Mouse (Mus musculus) hindbrain, postnatal 0 days (tissue): Measurements from ENCODE around the gene Cavin1. TPM values are rescaled to one million over a fixed set of nuclear protein-coding genes. Genes with fewer than 3 reads are reported as not detected.

Source experiments
- ATAC-seq: fragments of 200-750 bp; cut with Nextera tagmentation; 2 replicates; pipeline ENCODE4 v1.8.0; 2017; ENCODE audit warnings: mild to moderate bottlenecking, moderate TSS enrichment, moderate library complexity
- DNase-seq: peaks from one replicate; pipeline ENCODE4 v3.0.0-alpha.2; 2015; ENCODE audit warnings: low spot score
- H3K27ac ChIP-seq: fragments of 300-500 bp; sonication (generic); 2 replicates; pipeline ENCODE4 v1.5.1; 2014; ENCODE audit warnings: mild to moderate bottlenecking
- H3K27me3 ChIP-seq: fragments of 300-500 bp; sonication (generic); 2 replicates; pipeline ENCODE4 v1.6.1; 2014; ENCODE audit warnings: low read length, mixed read lengths; ENCODE audit not compliant: insufficient read depth
- H3K36me3 ChIP-seq: fragments of 300-500 bp; sonication (generic); 2 replicates; pipeline ENCODE4 v1.6.1; 2014; ENCODE audit warnings: low read length, mixed read lengths; ENCODE audit not compliant: insufficient read depth
- H3K4me1 ChIP-seq: fragments of 300-500 bp; sonication (generic); 2 replicates; pipeline ENCODE4 v1.6.1; 2014; ENCODE audit warnings: antibody characterized with exemption, low read length, mixed read lengths; ENCODE audit not compliant: insufficient read depth
- H3K4me2 ChIP-seq: fragments of 300-500 bp; sonication (generic); 2 replicates; pipeline ENCODE4 v1.6.1; 2014; ENCODE audit warnings: low read depth, mild to moderate bottlenecking, low read length, moderate library complexity, mixed read lengths
- H3K4me3 ChIP-seq: fragments of 300-500 bp; sonication (generic); 2 replicates; pipeline ENCODE4 v1.5.1; 2014; ENCODE audit warnings: low read length
- H3K9ac ChIP-seq: fragments of 300-500 bp; sonication (generic); replicated peaks from 2 replicates; pipeline ENCODE4 v1.6.1; 2014; ENCODE audit warnings: mild to moderate bottlenecking, low read length, moderate library complexity, mixed read lengths
- H3K9me3 ChIP-seq: fragments of 300-500 bp; sonication (generic); 2 replicates; pipeline ENCODE4 v1.6.1; 2016; ENCODE audit warnings: low read length, mixed read lengths
- CTCF ChIP-seq: IDR thresholded peaks from 2 replicates; pipeline ENCODE4 v1.5.1; 2016; ENCODE audit warnings: antibody characterized with exemption, control low read depth, low read depth
- WGBS: fragments of 180-500 bp; shearing (Covaris S2); extraction: QIAGEN DNeasy Blood & Tissue Kit; methylation state at CpG from one replicate; pipeline ENCODE4 v1.1.7; 2014; 5-methylcytosine and 5-hydroxymethylcytosine counted together
- polyA plus RNA-seq: library from polyadenylated mRNA; unstranded; fragments of >200 nt; fragmentation: Nextera tagmentation; extraction: Ambion mirVana; gene quantifications from 2 replicates; pipeline ENCODE4 v1.2.1, GENCODE M21; 2015
- total RNA-seq: library from RNA; depleted of rRNA; stranded (reverse); fragments of >200 nt; gene quantifications from 2 replicates; pipeline ENCODE4 v1.2.3, GENCODE M21; 2014

Cavin1 gene
- total and polyA plus RNA-seq, 2 experiments from 2014 or later = 19.7 to 50.2 TPM

DNA sequence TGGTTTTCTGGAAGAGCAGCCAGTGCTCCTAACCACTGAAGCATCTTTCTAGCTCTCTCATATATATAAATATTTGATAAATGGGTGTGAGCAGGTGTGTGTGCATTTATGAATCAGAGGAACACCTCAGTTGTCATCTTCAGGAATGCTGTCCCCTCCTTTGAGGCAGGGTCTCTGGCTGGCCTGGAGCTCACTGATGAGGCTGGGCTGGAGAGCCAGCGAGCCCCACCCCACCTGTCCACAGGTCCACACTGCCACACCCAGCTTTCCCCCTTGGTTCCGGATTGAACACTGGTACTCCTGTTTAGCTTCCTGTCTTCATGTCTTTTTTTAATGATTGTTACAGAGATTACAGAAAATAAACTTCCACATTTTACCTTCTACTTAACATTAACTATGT, 22.8 kb upstream of the Cavin1 start:
- Histone ChIP-seq H3K9me3 (no peaks in the 10 kb centered on the region), H3K36me3 (no peaks in the 10 kb centered on the region), H3K4me2 (no peak overlapping the region), H3K27ac (no peak overlapping the region), H3K27me3 (no peaks in the 10 kb centered on the region), H3K4me3 (no peak overlapping the region), H3K4me1 (no peaks in the 10 kb centered on the region), H3K9ac (no peak overlapping the region)
- 86% methylated on average over 2 of the region's 2 CpGs for WGBS
- TF ChIP-seq CTCF = no peak
- DNase-seq (no peak), ATAC-seq (no peak)

GRCm38 (mm10) chr11:100991027-100991534, 20.4 kb upstream of the Cavin1 start:
- WGBS = 27% methylated on average over 6 of the region's 6 CpGs

DNA sequence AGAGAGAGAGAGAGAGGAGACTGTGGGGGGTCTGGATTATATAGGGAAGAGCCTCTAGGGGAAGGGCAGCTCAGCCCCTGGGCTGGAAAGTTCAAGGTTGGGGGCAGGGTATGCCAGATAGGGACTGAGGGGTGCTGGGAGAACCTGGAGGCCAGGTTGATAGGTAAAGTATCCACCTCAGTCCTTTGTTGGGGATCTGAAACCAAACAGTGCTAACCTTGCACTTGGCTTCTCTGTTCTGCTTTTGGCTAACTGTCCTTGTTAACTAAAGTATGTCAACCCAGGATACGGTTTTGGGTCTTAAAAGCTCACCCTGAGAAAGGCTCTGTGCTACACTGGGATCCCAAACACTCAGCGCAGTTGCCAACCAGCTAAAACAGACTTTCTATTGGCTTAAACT, 19.0 kb upstream of the Cavin1 start:
- ATAC-seq (no peak), DNase-seq (no peak)
- Histone ChIP-seq H3K36me3 (no peaks in the 10 kb centered on the region), H3K27ac (no peak overlapping the region), H3K9ac (no peak overlapping the region), H3K4me1 (no peaks in the 10 kb centered on the region), H3K9me3 (no peaks in the 10 kb centered on the region), H3K4me2 (no peak overlapping the region), H3K4me3 (no peak overlapping the region), H3K27me3 (no peaks in the 10 kb centered on the region)
- TF ChIP-seq CTCF = no peak
- 69% methylated on average over 2 of the region's 2 CpGs for WGBS

More at GRCm38 (mm10) chr11:100991027-100991534, 20.4 kb upstream of the Cavin1 start:
- no peak for TF ChIP-seq CTCF
- DNase-seq (peak; percentile 43), ATAC-seq (no peak)
- Histone ChIP-seq H3K4me2 (no peak overlapping the region), H3K27me3 (no peaks in the 10 kb centered on the region), H3K9me3 (no peaks in the 10 kb centered on the region), H3K4me3 (no peak overlapping the region), H3K4me1 (no peaks in the 10 kb centered on the region), H3K27ac (no peak overlapping the region), H3K9ac (no peak overlapping the region), H3K36me3 (no peaks in the 10 kb centered on the region)

GRCm38 (mm10) chr11:100988674-100989073, 18.0 kb upstream of the Cavin1 start:
- 85% methylated on average over 3 of the region's 3 CpGs for WGBS
- H3K9me3 ChIP-seq = no peaks in the 10 kb centered on the region
- no peaks in the 10 kb centered on the region for H3K27me3 ChIP-seq
- no peak overlapping the region for H3K9ac ChIP-seq
- no peak overlapping the region for H3K4me3 ChIP-seq
- H3K27ac ChIP-seq = no peak overlapping the region
- no peaks in the 10 kb centered on the region for H3K36me3 ChIP-seq
- no peaks in the 10 kb centered on the region for H3K4me1 ChIP-seq
- ATAC-seq = no peak
- no peak for DNase-seq
- TF ChIP-seq CTCF = no peak
- no peak overlapping the region for H3K4me2 ChIP-seq

DNA sequence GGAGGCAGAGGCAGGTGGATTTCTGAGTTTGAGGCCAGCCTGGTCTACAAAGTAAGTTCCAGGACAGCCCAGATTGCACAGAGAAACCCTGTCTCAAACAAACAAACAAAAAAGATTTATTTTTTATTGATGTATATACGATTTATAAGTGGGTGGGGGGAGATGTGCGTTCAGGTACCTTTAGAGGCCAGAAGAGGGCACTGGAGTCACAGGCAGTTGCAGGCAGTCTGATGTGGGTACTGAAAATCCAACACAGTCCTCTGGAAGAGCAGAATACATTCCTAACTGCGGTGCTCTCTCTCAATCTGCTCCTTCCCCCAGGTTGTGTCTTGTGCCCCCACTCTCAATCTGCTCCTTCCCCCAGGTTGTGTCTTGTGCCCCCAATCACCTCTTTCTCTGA, 14.9 kb upstream of the Cavin1 start:
- Histone ChIP-seq H3K4me1 (no peaks in the 10 kb centered on the region), H3K9ac (no peak overlapping the region), H3K27ac (no peak overlapping the region), H3K9me3 (no peaks in the 10 kb centered on the region), H3K36me3 (no peaks in the 10 kb centered on the region), H3K4me2 (no peak overlapping the region), H3K4me3 (no peak overlapping the region), H3K27me3 (no peaks in the 10 kb centered on the region)
- DNase-seq = no peak
- WGBS = 45% methylated on average over 3 of the region's 3 CpGs
- no peak for ATAC-seq
- peak; percentile 29; the same call in 1 of the 2 replicates for TF ChIP-seq CTCF

GRCm38 (mm10) chr11:100983778-100984131, 13.1 kb upstream of the Cavin1 start:
- H3K27me3 ChIP-seq = no peaks in the 10 kb centered on the region
- H3K9me3 ChIP-seq = no peaks in the 10 kb centered on the region
- ATAC-seq (no peak), DNase-seq (no peak)
- H3K27ac ChIP-seq = no peak overlapping the region
- no peak overlapping the region for H3K4me2 ChIP-seq
- H3K4me1 ChIP-seq = no peaks in the 10 kb centered on the region
- WGBS = 75% methylated on average over 7 of the region's 7 CpGs
- TF ChIP-seq CTCF = no peak
- H3K4me3 ChIP-seq = no peak overlapping the region
- no peak overlapping the region for H3K9ac ChIP-seq
- H3K36me3 ChIP-seq = no peaks in the 10 kb centered on the region

DNA sequence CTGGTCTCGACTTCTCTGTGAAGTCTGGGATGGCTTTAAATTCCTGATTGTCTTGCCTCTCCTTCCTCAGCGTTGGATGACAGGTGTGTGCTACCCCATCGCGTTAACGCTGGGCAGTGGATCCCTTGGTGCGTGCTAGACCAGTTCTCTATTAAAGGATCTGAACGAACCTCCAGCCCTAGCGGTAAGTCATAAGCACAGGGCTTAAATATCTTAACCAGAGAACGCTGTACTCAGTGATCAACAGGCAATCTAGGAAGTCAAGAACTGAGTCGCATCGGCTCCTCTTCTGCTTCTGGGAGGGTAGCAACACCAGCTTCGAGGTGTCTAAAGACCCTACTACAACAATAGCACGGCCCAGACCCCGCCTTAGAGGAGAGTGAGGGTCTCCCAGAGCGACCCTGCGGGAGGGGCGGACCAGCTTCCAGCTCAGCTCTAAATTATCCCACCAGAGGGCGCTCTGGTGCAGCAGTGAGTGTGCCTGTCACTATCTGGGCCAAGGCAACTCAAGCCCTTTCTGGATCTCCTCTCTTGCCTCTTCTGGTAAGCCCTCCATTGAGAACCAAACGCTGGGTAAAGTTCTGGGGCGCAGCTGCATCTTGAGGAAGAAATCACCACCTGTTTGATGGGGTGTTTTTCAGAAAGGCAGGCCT, 12.6 kb upstream of the Cavin1 start:
- Histone ChIP-seq H3K4me1 (no peaks in the 10 kb centered on the region), H3K4me3 (peak overlapping the region; percentile 31), H3K9me3 (no peaks in the 10 kb centered on the region), H3K27ac (no peak overlapping the region), H3K27me3 (no peaks in the 10 kb centered on the region), H3K36me3 (no peaks in the 10 kb centered on the region), H3K4me2 (peak overlapping the region; percentile 58), H3K9ac (0 out of 2 replicates have a peak overlapping the region, but pooled peaks have one; percentile 28)
- WGBS = 2% methylated on average over 20 of the region's 20 CpGs
- DNase-seq (peak; percentile 93), ATAC-seq (peak; percentile 91)
- peak; percentile 96 for TF ChIP-seq CTCF
